Mouse (Mus musculus): ENCODE results near the gene Lsp1. TPM values are rescaled to one million over a fixed set of nuclear protein-coding genes. Genes with fewer than 3 reads are reported as not detected.

Lsp1 gene
- total and polyA plus RNA-seq, 2 experiments from 2014 or later = 5.5 to 7.9 TPM

- 0 out of 2 replicates have a peak, but pooled peaks cover 4% of the 10 kb centered on the region for H3K4me1 ChIP-seq (ENCODE audit: insufficient read depth)
- no peaks in the 10 kb centered on the region; the same call in 1 of the 2 replicates for H3K27me3 ChIP-seq (ENCODE audit: insufficient read depth, low read length)
- no peak overlapping the region for H3K27ac ChIP-seq (ENCODE audit: low read depth, low read length)
- TF ChIP-seq CTCF (IDR thresholded peaks at IDR 0.05; ENCODE audit: low read depth) = no peak
- no peak overlapping the region for H3K4me3 ChIP-seq (ENCODE audit: low read depth, low read length)
- 91% methylated on average over 4 of the region's 4 CpGs for WGBS
- H3K9ac ChIP-seq = no peak overlapping the region
- peaks cover 12% of the 10 kb centered on the region for H3K36me3 ChIP-seq (ENCODE audit: insufficient read depth)
- no peaks in the 10 kb centered on the region for H3K9me3 ChIP-seq (ENCODE audit: low read length)
- no peak for DNase-seq
- no peak for ATAC-seq
- no peak overlapping the region for H3K4me2 ChIP-seq (ENCODE audit: low read depth)
Observed at GRCm38 (mm10) chr7:142535116-142535515, 74.5 kb downstream of the Lsp1 start.

DNA sequence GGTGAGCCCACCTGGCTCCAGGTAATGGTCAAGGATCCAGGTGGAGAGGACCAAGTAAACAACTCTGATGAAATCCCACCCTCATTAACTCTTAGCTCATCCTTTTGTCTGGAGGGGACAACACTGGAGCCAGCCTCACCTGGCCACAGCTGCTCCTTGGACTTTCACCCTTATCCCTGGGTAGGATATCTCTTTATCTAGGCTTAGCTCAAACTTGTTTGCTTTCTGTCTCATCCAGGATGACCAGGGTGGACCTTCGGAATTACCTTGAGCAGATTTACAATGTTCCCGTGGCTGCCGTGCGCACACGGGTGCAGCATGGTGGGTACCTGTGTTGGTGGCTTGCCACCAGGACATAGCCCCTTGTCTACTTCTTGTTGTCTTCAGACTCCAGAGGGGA is 75.2 kb downstream of the Lsp1 start:
- no peaks in the 10 kb centered on the region for H3K9me3 ChIP-seq (ENCODE audit: low read length)
- DNase-seq = no peak
- WGBS = 97% methylated on average over 5 of the region's 5 CpGs
- no peaks in the 10 kb centered on the region; the same call in 1 of the 2 replicates for H3K27me3 ChIP-seq (ENCODE audit: insufficient read depth, low read length)
- no peak for ATAC-seq
- H3K9ac ChIP-seq = no peak overlapping the region
- H3K4me3 ChIP-seq (ENCODE audit: low read depth, low read length) = no peak overlapping the region
- 0 out of 2 replicates have a peak, but pooled peaks cover 4% of the 10 kb centered on the region for H3K4me1 ChIP-seq (ENCODE audit: insufficient read depth)
- TF ChIP-seq CTCF (IDR thresholded peaks at IDR 0.05; ENCODE audit: low read depth) = no peak
- peaks cover 16% of the 10 kb centered on the region for H3K36me3 ChIP-seq (ENCODE audit: insufficient read depth)
- no peak overlapping the region for H3K4me2 ChIP-seq (ENCODE audit: low read depth)
- no peak overlapping the region for H3K27ac ChIP-seq (ENCODE audit: low read depth, low read length)

DNA sequence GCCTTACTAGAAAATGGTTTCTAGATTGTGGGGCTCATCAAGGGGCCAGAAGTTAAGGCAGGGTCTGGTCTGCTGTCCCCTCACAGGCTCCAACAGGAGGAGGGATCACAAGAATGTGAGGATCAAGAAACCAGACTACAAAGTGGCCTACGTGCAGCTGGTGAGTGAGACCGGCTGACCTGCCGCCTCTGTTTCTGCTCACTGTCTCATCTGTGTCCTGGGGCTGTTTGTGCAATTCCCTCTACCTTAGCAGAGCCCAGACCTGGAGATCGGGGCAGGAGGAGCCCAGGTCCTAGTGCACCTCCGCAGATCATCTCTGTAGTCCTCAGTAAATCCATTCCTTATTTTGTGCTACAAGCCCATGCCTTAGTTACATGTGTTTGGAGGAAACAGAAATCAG is 76.6 kb downstream of the Lsp1 start:
- H3K27me3 ChIP-seq (ENCODE audit: insufficient read depth, low read length) = no peaks in the 10 kb centered on the region
- DNase-seq (no peak), ATAC-seq (no peak)
- H3K36me3 ChIP-seq (ENCODE audit: insufficient read depth) = peaks cover 27% of the 10 kb centered on the region
- H3K4me2 ChIP-seq (ENCODE audit: low read depth) = no peak overlapping the region
- H3K9me3 ChIP-seq (ENCODE audit: low read length) = no peaks in the 10 kb centered on the region
- H3K27ac ChIP-seq (ENCODE audit: low read depth, low read length) = no peak overlapping the region
- no peak for TF ChIP-seq CTCF (IDR thresholded peaks at IDR 0.05; ENCODE audit: low read depth)
- no peak overlapping the region for H3K9ac ChIP-seq
- 0 out of 2 replicates have a peak, but pooled peaks cover 4% of the 10 kb centered on the region for H3K4me1 ChIP-seq (ENCODE audit: insufficient read depth)
- no peak overlapping the region for H3K4me3 ChIP-seq (ENCODE audit: low read depth, low read length)
- WGBS = 70% methylated on average over 5 of the region's 5 CpGs

DNA sequence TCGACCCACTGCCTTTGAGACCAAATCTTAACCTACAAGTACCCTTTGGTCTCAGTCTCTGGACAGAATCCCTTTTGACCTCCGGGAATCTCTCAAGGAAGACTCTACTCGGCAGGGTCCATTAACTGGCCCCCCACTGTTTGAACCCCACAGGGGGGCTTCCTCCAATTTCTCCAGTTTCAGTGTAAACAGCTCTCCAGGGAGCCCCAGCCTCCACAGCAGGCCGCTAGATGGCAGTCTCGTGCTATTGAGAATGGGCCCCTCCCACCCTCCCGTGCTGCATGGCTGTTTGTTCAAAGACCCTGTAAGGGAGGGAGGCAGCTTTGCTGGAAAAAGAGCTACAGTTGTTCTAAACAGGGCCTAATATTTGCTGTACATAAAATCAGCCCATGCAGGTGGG is 77.3 kb downstream of the Lsp1 start:
- TF ChIP-seq CTCF (IDR thresholded peaks at IDR 0.05; ENCODE audit: low read depth) = peak; percentile 70
- Histone ChIP-seq H3K4me1 (ENCODE audit: insufficient read depth) (0 out of 2 replicates have a peak, but pooled peaks cover 4% of the 10 kb centered on the region), H3K4me3 (ENCODE audit: low read depth, low read length) (no peak overlapping the region), H3K27ac (ENCODE audit: low read depth, low read length) (0 out of 2 replicates have a peak overlapping the region, but pooled peaks have one; percentile 5), H3K4me2 (ENCODE audit: low read depth) (no peak overlapping the region), H3K9ac (no peak overlapping the region), H3K27me3 (ENCODE audit: insufficient read depth, low read length) (no peaks in the 10 kb centered on the region), H3K36me3 (ENCODE audit: insufficient read depth) (peaks cover 27% of the 10 kb centered on the region), H3K9me3 (ENCODE audit: low read length) (no peaks in the 10 kb centered on the region)
- ATAC-seq (peak; percentile 74), DNase-seq (peak; percentile 86)
- WGBS = 8% methylated on average over 6 of the region's 6 CpGs

DNA sequence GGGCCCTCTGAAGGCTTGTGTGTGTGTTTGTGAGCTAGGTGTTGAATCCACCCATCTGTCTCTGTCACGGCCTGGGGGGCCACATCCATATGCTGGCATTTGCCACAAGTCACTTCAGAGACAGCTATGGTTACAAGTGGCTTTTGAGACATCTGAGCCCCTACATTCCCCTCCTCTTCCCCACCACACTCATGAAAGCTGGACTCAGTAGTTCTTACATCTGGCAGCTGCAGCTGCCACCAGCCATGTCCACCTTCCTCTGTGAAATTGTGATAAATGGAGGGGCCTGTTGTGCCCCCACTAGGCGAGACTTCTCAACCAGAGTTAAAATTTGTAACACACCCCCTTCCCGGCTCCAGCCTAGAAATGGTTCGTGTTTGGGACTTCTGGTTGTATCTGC is 77.7 kb downstream of the Lsp1 start:
- Histone ChIP-seq H3K9ac (no peak overlapping the region), H3K27me3 (ENCODE audit: insufficient read depth, low read length) (no peaks in the 10 kb centered on the region), H3K4me3 (ENCODE audit: low read depth, low read length) (no peak overlapping the region), H3K4me1 (ENCODE audit: insufficient read depth) (0 out of 2 replicates have a peak, but pooled peaks cover 4% of the 10 kb centered on the region), H3K4me2 (ENCODE audit: low read depth) (no peak overlapping the region), H3K9me3 (ENCODE audit: low read length) (no peaks in the 10 kb centered on the region), H3K36me3 (ENCODE audit: insufficient read depth) (peaks cover 27% of the 10 kb centered on the region), H3K27ac (ENCODE audit: low read depth, low read length) (0 out of 2 replicates have a peak overlapping the region, but pooled peaks have one; percentile 5)
- 26% methylated on average over 4 of the region's 4 CpGs for WGBS
- no peak for TF ChIP-seq CTCF (IDR thresholded peaks at IDR 0.05; ENCODE audit: low read depth)
- ATAC-seq = no peak
- no peak for DNase-seq

DNA sequence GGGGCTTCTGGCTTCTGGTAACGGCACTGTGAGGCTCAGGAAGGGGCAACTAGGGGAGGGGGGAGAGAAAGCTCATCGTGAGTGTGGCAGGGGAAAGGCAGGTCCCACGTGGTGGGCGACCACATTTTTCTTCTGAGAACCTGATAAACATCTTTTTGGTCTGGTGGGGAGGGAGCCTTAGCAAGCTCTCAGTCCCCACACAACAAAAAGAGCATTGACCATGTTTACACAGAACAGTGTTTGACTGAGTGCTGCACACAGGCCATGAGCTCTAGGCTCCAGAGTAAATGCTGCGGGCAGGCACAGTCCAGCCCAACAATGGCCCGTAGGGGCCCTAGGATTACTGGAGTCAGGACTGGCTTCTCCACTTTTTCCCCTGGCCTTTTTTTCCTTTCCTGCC is 78.2 kb downstream of the Lsp1 start:
- Histone ChIP-seq H3K9ac (no peak overlapping the region), H3K27ac (ENCODE audit: low read depth, low read length) (no peak overlapping the region), H3K36me3 (ENCODE audit: insufficient read depth) (peaks cover 27% of the 10 kb centered on the region), H3K27me3 (ENCODE audit: insufficient read depth, low read length) (no peaks in the 10 kb centered on the region), H3K4me2 (ENCODE audit: low read depth) (no peak overlapping the region), H3K9me3 (ENCODE audit: low read length) (no peaks in the 10 kb centered on the region), H3K4me1 (ENCODE audit: insufficient read depth) (0 out of 2 replicates have a peak, but pooled peaks cover 4% of the 10 kb centered on the region), H3K4me3 (ENCODE audit: low read depth, low read length) (no peak overlapping the region)
- no peak for TF ChIP-seq CTCF (IDR thresholded peaks at IDR 0.05; ENCODE audit: low read depth)
- DNase-seq (no peak), ATAC-seq (no peak)
- 22% methylated on average over 6 of the region's 6 CpGs for WGBS

DNA sequence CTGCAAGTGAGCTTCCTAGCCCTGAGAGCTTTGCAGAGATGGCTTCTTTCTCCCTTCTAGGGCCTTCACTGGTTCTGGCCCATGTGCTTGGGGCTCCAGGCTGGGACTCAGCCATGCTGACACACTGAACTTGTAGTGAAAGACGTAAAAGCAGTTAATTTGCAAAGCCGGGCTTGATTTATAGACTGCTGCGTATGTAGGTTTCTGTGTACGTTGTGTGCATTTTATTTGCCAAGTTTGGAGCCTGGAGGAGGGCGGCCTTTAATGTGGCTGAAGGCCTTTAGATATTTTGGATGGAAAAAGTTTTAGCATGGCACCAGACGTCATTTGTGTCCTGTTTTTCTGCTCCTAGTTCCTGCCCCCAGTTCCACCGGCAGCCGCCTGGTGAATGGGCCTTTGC is 79.2 kb downstream of the Lsp1 start:
- Histone ChIP-seq H3K4me2 (ENCODE audit: low read depth) (no peak overlapping the region), H3K4me3 (ENCODE audit: low read depth, low read length) (no peak overlapping the region), H3K27ac (ENCODE audit: low read depth, low read length) (no peak overlapping the region), H3K27me3 (ENCODE audit: insufficient read depth, low read length) (no peaks in the 10 kb centered on the region), H3K9ac (no peak overlapping the region), H3K36me3 (ENCODE audit: insufficient read depth) (peaks cover 27% of the 10 kb centered on the region), H3K4me1 (ENCODE audit: insufficient read depth) (no peaks in the 10 kb centered on the region), H3K9me3 (ENCODE audit: low read length) (no peaks in the 10 kb centered on the region)
- ATAC-seq (no peak), DNase-seq (no peak)
- no peak for TF ChIP-seq CTCF (IDR thresholded peaks at IDR 0.05; ENCODE audit: low read depth)
- 69% methylated on average over 8 of the region's 8 CpGs for WGBS
